Mouse (Mus musculus) C2C12 (cell line): Measurements from ENCODE around the gene Atp5b. TPM values are rescaled to one million over a fixed set of nuclear protein-coding genes. Genes with fewer than 3 reads are reported as not detected.

Source experiments
- H3K27me3 ChIP-seq: one replicate; pipeline ENCODE4 v1.6.1; 2011; ENCODE audit not compliant: control insufficient read depth, insufficient read depth, insufficient read length
- H3K36me3 ChIP-seq: one replicate; pipeline ENCODE4 v1.6.1; 2011; ENCODE audit not compliant: control insufficient read depth, insufficient read depth
- H3K4me3 ChIP-seq: one replicate; pipeline ENCODE4 v1.5.1; 2011; ENCODE audit warnings: mild to moderate bottlenecking, control low read depth; ENCODE audit not compliant: poor library complexity, insufficient read depth, severe bottlenecking
- H3K79me2 ChIP-seq: one replicate; pipeline ENCODE4 v1.6.1; 2011; ENCODE audit not compliant: control insufficient read depth, insufficient read depth
- H3K79me3 ChIP-seq: one replicate; pipeline ENCODE4 v1.6.1; 2011; ENCODE audit warnings: low read depth, control low read depth
- H3ac ChIP-seq: one replicate; pipeline ENCODE3; 2011; ENCODE audit warnings: low read depth; ENCODE audit not compliant: control insufficient read depth, insufficient read length
- CEBPB ChIP-seq: IDR thresholded peaks from one replicate; pipeline ENCODE4 v1.6.1; 2011; ENCODE audit warnings: low read depth, mild to moderate bottlenecking, control low read depth, moderate library complexity
- CTCF ChIP-seq: IDR thresholded peaks from one replicate; pipeline ENCODE4 v1.5.1; 2011; ENCODE audit not compliant: control insufficient read depth, insufficient read depth, insufficient read length
- FOSL1 ChIP-seq: IDR thresholded peaks from one replicate; pipeline ENCODE4 v1.8.0; 2011; ENCODE audit warnings: mild to moderate bottlenecking, low read length; ENCODE audit not compliant: poor library complexity, insufficient read depth, severe bottlenecking
- MAX ChIP-seq: IDR thresholded peaks from one replicate; pipeline ENCODE4 v1.6.1; 2011; ENCODE audit warnings: mild to moderate bottlenecking, control low read depth
- MYOD1 ChIP-seq: IDR thresholded peaks from one replicate; pipeline ENCODE4 v1.6.1; 2011; ENCODE audit warnings: low read depth; ENCODE audit not compliant: control insufficient read depth, insufficient read length
- MYOG ChIP-seq: IDR thresholded peaks from one replicate; pipeline ENCODE4 v1.6.1; 2011; ENCODE audit not compliant: control insufficient read depth, insufficient read length; ENCODE audit errors: extremely low read depth
- USF1 ChIP-seq: IDR thresholded peaks from one replicate; pipeline ENCODE4 v1.6.1; 2011; ENCODE audit warnings: low read depth, mild to moderate bottlenecking, control low read depth, moderate library complexity
- microRNA-seq: library from miRNA; unstranded; fragments of <30 nt; microRNA quantifications from one replicate; pipeline ENCODE4, GENCODE M21; 2019; ENCODE audit warnings: borderline microRNAs expressed
- polyA plus RNA-seq: library from polyadenylated mRNA; unstranded; fragments of >200 nt; fragmentation: generic; extraction: Trizol; gene quantifications from one replicate; pipeline ENCODE4 v1.2.1, GENCODE M21; 2012; ENCODE audit warnings: missing spikeins

Gene Atp5b
- polyA plus RNA-seq, 1 experiment, result 3,917 TPM

GRCm38 (mm10) chr10:128127497-128127896 is 44.4 kb downstream of the Atp5b start:
- H3K4me3 ChIP-seq, result no peak overlapping the region
- no peaks in the 10 kb centered on the region for H3K79me2 ChIP-seq
- H3ac ChIP-seq, result no peak overlapping the region
- TF ChIP-seq USF1, result no peak
- H3K36me3 ChIP-seq, result peaks cover 84% of the 10 kb centered on the region
- H3K79me3 ChIP-seq, result no peaks in the 10 kb centered on the region
- no peaks in the 10 kb centered on the region for H3K27me3 ChIP-seq

DNA sequence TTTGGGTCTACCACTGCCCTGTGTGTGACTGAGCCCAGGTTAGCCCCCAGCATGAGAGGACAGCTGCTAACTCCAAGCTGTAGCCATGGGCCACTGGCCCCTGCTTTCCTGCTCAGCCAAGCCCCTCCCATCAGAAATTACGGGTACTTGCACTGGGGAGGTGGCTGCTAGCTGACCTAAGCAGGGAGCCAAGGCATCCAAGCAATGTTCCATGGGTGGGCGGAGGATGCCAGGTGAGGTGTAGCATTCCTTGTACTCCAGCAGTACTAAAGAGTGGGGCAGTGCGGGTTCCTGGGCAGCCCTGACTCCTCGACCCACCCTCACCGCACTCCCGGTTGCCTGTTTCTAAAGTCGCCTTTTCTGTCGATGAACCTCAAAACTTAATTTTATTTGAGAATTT is 45.1 kb downstream of the Atp5b start:
- H3K27me3 ChIP-seq, result no peaks in the 10 kb centered on the region
- H3K36me3 ChIP-seq, result peaks cover 85% of the 10 kb centered on the region
- H3K4me3 ChIP-seq, result no peak overlapping the region
- TF ChIP-seq CEBPB (no peak), USF1 (no peak), MYOD1 (no peak), MYOG (no peak), CTCF (no peak), MAX (no peak), FOSL1 (no peak)
- H3ac ChIP-seq, result no peak overlapping the region
- no peaks in the 10 kb centered on the region for H3K79me3 ChIP-seq
- H3K79me2 ChIP-seq, result no peaks in the 10 kb centered on the region

GRCm38 (mm10) chr10:128131297-128131696 is 48.2 kb downstream of the Atp5b start:
- Histone ChIP-seq H3K79me2 (no peaks in the 10 kb centered on the region), H3K27me3 (no peaks in the 10 kb centered on the region), H3ac (no peak overlapping the region), H3K4me3 (no peak overlapping the region), H3K36me3 (peaks cover 84% of the 10 kb centered on the region), H3K79me3 (no peaks in the 10 kb centered on the region)
- TF ChIP-seq USF1, result no peak
- no peak for TF ChIP-seq CTCF
- no peak for TF ChIP-seq MYOD1
- TF ChIP-seq CEBPB, result no peak

- Histone ChIP-seq H3ac (no peak overlapping the region), H3K79me3 (no peaks in the 10 kb centered on the region), H3K4me3 (no peak overlapping the region), H3K27me3 (no peaks in the 10 kb centered on the region), H3K79me2 (no peaks in the 10 kb centered on the region), H3K36me3 (peaks cover 79% of the 10 kb centered on the region)
- TF ChIP-seq MAX, result no peak
- no peak for TF ChIP-seq CEBPB
- TF ChIP-seq CTCF, result no peak
- no peak for TF ChIP-seq USF1
- TF ChIP-seq FOSL1, result no peak
- no peak for TF ChIP-seq MYOD1
- no peak for TF ChIP-seq MYOG
These were observed 48.7 kb downstream of the Atp5b start for GRCm38 (mm10) chr10:128131812-128132211.

- H3K36me3 ChIP-seq, result peaks cover 81% of the 10 kb centered on the region
- H3K79me2 ChIP-seq, result no peaks in the 10 kb centered on the region
- H3ac ChIP-seq, result no peak overlapping the region
- no peaks in the 10 kb centered on the region for H3K27me3 ChIP-seq
- no peaks in the 10 kb centered on the region for H3K79me3 ChIP-seq
- TF ChIP-seq MAX (no peak), MYOG (no peak), CTCF (no peak), USF1 (no peak), MYOD1 (no peak), CEBPB (no peak), FOSL1 (no peak)
- H3K4me3 ChIP-seq, result no peak overlapping the region
These were observed 50.7 kb downstream of the Atp5b start for GRCm38 (mm10) chr10:128133650-128134332.

DNA sequence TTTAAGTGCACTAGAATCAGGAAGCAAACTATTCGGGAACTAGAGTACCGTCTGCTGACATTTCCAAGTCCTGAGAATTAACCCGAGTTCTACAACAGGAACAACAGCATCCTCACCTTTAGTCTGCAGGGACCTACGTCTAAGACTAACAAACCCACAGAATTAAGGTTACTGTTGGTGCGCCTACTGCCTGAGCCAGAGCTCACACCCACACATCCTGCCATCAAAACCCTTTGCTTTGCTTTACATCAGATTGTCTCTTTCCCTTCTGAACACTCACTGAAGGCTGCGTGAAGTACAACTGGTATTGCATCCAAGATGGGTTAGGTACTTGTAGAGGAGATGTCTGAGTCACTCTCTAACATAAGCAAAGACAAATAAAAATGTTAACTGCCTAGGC is 52.3 kb downstream of the Atp5b start:
- TF ChIP-seq MAX, result no peak
- TF ChIP-seq MYOD1, result no peak
- no peak for TF ChIP-seq USF1
- no peak for TF ChIP-seq CTCF
- TF ChIP-seq CEBPB, result no peak
- no peak for TF ChIP-seq FOSL1
- no peak for TF ChIP-seq MYOG
- Histone ChIP-seq H3K79me3 (no peaks in the 10 kb centered on the region), H3K27me3 (no peaks in the 10 kb centered on the region), H3K4me3 (no peak overlapping the region), H3ac (no peak overlapping the region), H3K36me3 (peaks cover 82% of the 10 kb centered on the region), H3K79me2 (no peaks in the 10 kb centered on the region)

Small RNA genes lying within 50 kb of the gene (microRNA-seq; reads per million reads assigned to microRNA genes)
- gene Mir677, result 33.7 reads per million, percentile 67 among the genes with 10 or more reads in this experiment

Other genes with a start within 250 kb of the Atp5b start
- not detected for gene Rdh19, start 233.3 kb upstream of the Atp5b start, polyA plus RNA-seq
- gene Rdh16f2, start 216.8 kb upstream of the Atp5b start, polyA plus RNA-seq, result not detected
- not detected for gene Rdh7, start 194.5 kb upstream of the Atp5b start, polyA plus RNA-seq
- gene Sdr9c7, start 184.8 kb upstream of the Atp5b start, polyA plus RNA-seq, result not detected
- not detected for gene Hsd17b6, start 75.7 kb upstream of the Atp5b start, polyA plus RNA-seq
- gene Prim1, start 68.1 kb upstream of the Atp5b start, polyA plus RNA-seq, result 27.8 TPM
- 936 TPM for gene Naca, start 47.7 kb upstream of the Atp5b start, polyA plus RNA-seq
- gene Ptges3, start 24.3 kb upstream of the Atp5b start, polyA plus RNA-seq, result 133 TPM
- gene Baz2a, start 8.3 kb downstream of the Atp5b start, polyA plus RNA-seq, result 8.2 TPM
- gene Rbms2, start 97.0 kb downstream of the Atp5b start, polyA plus RNA-seq, result 61.4 TPM
- gene Gls2, start 111.2 kb downstream of the Atp5b start, polyA plus RNA-seq, result 2.8 TPM
- gene Spryd4, start 128.5 kb downstream of the Atp5b start, polyA plus RNA-seq, result 13.4 TPM
- gene Mip, start 142.6 kb downstream of the Atp5b start, polyA plus RNA-seq, result not detected
- 17.7 TPM for gene Timeless, start 148.8 kb downstream of the Atp5b start, polyA plus RNA-seq
- gene Apon, start 170.8 kb downstream of the Atp5b start, polyA plus RNA-seq, result 0.16 TPM
- not detected for gene Apof, start 185.4 kb downstream of the Atp5b start, polyA plus RNA-seq
- 3.9 TPM for gene Stat2, start 187.3 kb downstream of the Atp5b start, polyA plus RNA-seq
- gene Il23a, start 215.5 kb downstream of the Atp5b start, polyA plus RNA-seq, result not detected
- gene Pan2, start 220.1 kb downstream of the Atp5b start, polyA plus RNA-seq, result 5.0 TPM
- gene Cnpy2, start 239.2 kb downstream of the Atp5b start, polyA plus RNA-seq, result 102 TPM